Mouse (Mus musculus): ENCODE data around the gene Ranbp3.

The Ranbp3 gene

GRCm38 (mm10) chr17:56672941-56673646, at the start of gene Ranbp3:
Gene Ranbp3, plus strand, starts transcription at chr17:56673294.
- no peak for TF ChIP-seq GATA4 (IDR thresholded peaks at IDR 0.05; ENCODE audit: insufficient replicate concordance, low read length)

- TF ChIP-seq GATA4 (IDR thresholded peaks at IDR 0.05; ENCODE audit: insufficient replicate concordance, low read length), result no peak
Measured at GRCm38 (mm10) chr17:56625495-56625894, 47.6 kb upstream of the Ranbp3 start.

GRCm38 (mm10) chr17:56626260-56626659, 46.8 kb upstream of the Ranbp3 start:
- no peak for TF ChIP-seq GATA4 (IDR thresholded peaks at IDR 0.05; ENCODE audit: insufficient replicate concordance, low read length)

- peak; percentile 28; the same call in 1 of the 2 replicates for TF ChIP-seq GATA4 (IDR thresholded peaks at IDR 0.05; ENCODE audit: insufficient replicate concordance, low read length)
Measured at GRCm38 (mm10) chr17:56626754-56627470, 46.2 kb upstream of the Ranbp3 start, which contains the start of gene Lonp1. Gene Lonp1, minus strand, starts transcription at chr17:56626887.

GRCm38 (mm10) chr17:56627530-56628277, 45.4 kb upstream of the Ranbp3 start, which contains the start of gene Catsperd:
Gene Catsperd, plus strand, starts transcription at chr17:56628143.
- TF ChIP-seq GATA4 (IDR thresholded peaks at IDR 0.05; ENCODE audit: insufficient replicate concordance, low read length), result no peak

- TF ChIP-seq GATA4 (IDR thresholded peaks at IDR 0.05; ENCODE audit: insufficient replicate concordance, low read length), result no peak
Measured at GRCm38 (mm10) chr17:56631807-56632206, 41.3 kb upstream of the Ranbp3 start.

GRCm38 (mm10) chr17:56634023-56634422, 39.1 kb upstream of the Ranbp3 start:
- TF ChIP-seq GATA4 (IDR thresholded peaks at IDR 0.05; ENCODE audit: insufficient replicate concordance, low read length), result no peak

- TF ChIP-seq GATA4 (IDR thresholded peaks at IDR 0.05; ENCODE audit: insufficient replicate concordance, low read length), result no peak
Measured at GRCm38 (mm10) chr17:56643237-56643636, 29.9 kb upstream of the Ranbp3 start.

- TF ChIP-seq GATA4 (IDR thresholded peaks at IDR 0.05; ENCODE audit: insufficient replicate concordance, low read length), result no peak
Measured at GRCm38 (mm10) chr17:56647546-56647945, 25.5 kb upstream of the Ranbp3 start.

- no peak for TF ChIP-seq GATA4 (IDR thresholded peaks at IDR 0.05; ENCODE audit: insufficient replicate concordance, low read length)
Measured at GRCm38 (mm10) chr17:56651801-56652200, 21.3 kb upstream of the Ranbp3 start.

- no peak for TF ChIP-seq GATA4 (IDR thresholded peaks at IDR 0.05; ENCODE audit: insufficient replicate concordance, low read length)
Measured at GRCm38 (mm10) chr17:56654771-56655170, 18.3 kb upstream of the Ranbp3 start.

GRCm38 (mm10) chr17:56655311-56655710, 17.8 kb upstream of the Ranbp3 start:
- no peak for TF ChIP-seq GATA4 (IDR thresholded peaks at IDR 0.05; ENCODE audit: insufficient replicate concordance, low read length)

- no peak for TF ChIP-seq GATA4 (IDR thresholded peaks at IDR 0.05; ENCODE audit: insufficient replicate concordance, low read length)
Measured at GRCm38 (mm10) chr17:56656171-56656570, 16.9 kb upstream of the Ranbp3 start.

- TF ChIP-seq GATA4 (IDR thresholded peaks at IDR 0.05; ENCODE audit: insufficient replicate concordance, low read length), result no peak
Measured at GRCm38 (mm10) chr17:56663659-56664058, 9.4 kb upstream of the Ranbp3 start.

GRCm38 (mm10) chr17:56664333-56664732, 8.8 kb upstream of the Ranbp3 start:
- no peak for TF ChIP-seq GATA4 (IDR thresholded peaks at IDR 0.05; ENCODE audit: insufficient replicate concordance, low read length)
